Mouse (Mus musculus): ENCODE measurements around the gene Nvl. TPM values are rescaled to one million over a fixed set of nuclear protein-coding genes. Genes with fewer than 3 reads are reported as not detected.

Nvl gene
- polyA plus RNA-seq, 1 experiment from 2014 or later = 20.3 TPM

- Histone ChIP-seq H3K27ac (peak overlapping the region; percentile 92), H3K36me3 (ENCODE audit: insufficient read depth, low read length) (peaks cover 8% of the 10 kb centered on the region), H3K9me3 (replicated peaks; ENCODE audit: low read length) (no peaks in the 10 kb centered on the region), H3K4me1 (replicated peaks; ENCODE audit: insufficient read depth, low read length) (peaks cover 8% of the 10 kb centered on the region; the same call in 1 of the 2 replicates), H3K27me3 (ENCODE audit: insufficient read depth, low read length) (no peaks in the 10 kb centered on the region), H3K9ac (ENCODE audit: low read depth, low read length) (peak overlapping the region; percentile 70), H3K4me3 (replicated peaks; ENCODE audit: low read depth, low read length) (peak overlapping the region; percentile 68), H3K4me2 (ENCODE audit: low read length) (peak overlapping the region; percentile 86)
- under 1% methylated on average over 12 of the region's 12 CpGs for WGBS
- no peak for DNase-seq (ENCODE audit: low spot score)
- TF ChIP-seq CTCF (IDR thresholded peaks at IDR 0.05; ENCODE audit: low read depth) = no peak
- ATAC-seq (replicated peaks; ENCODE audit: low FRiP score, low read depth) = peak; percentile 40; the same call in 1 of the 2 replicates
Measured at GRCm38 (mm10) chr1:181143609-181143949, 425 bp downstream of the Nvl start.

- Histone ChIP-seq H3K27ac (no peak overlapping the region), H3K4me3 (replicated peaks; ENCODE audit: low read depth, low read length) (no peak overlapping the region), H3K4me1 (replicated peaks; ENCODE audit: insufficient read depth, low read length) (peaks cover 5% of the 10 kb centered on the region; the same call in 1 of the 2 replicates), H3K9ac (ENCODE audit: low read depth, low read length) (no peak overlapping the region), H3K9me3 (replicated peaks; ENCODE audit: low read length) (no peaks in the 10 kb centered on the region), H3K27me3 (ENCODE audit: insufficient read depth, low read length) (no peaks in the 10 kb centered on the region), H3K36me3 (ENCODE audit: insufficient read depth, low read length) (peaks cover 32% of the 10 kb centered on the region), H3K4me2 (ENCODE audit: low read length) (no peak overlapping the region)
- WGBS = 87% methylated on average over 7 of the region's 7 CpGs
- no peak for TF ChIP-seq CTCF (IDR thresholded peaks at IDR 0.05; ENCODE audit: low read depth)
- DNase-seq (ENCODE audit: low spot score) = no peak
- no peak for ATAC-seq (replicated peaks; ENCODE audit: low FRiP score, low read depth)
Measured at GRCm38 (mm10) chr1:181138730-181139129, 5.3 kb downstream of the Nvl start.

- no peaks in the 10 kb centered on the region for H3K27me3 ChIP-seq (ENCODE audit: insufficient read depth, low read length)
- H3K27ac ChIP-seq = no peak overlapping the region
- H3K9ac ChIP-seq (ENCODE audit: low read depth, low read length) = no peak overlapping the region
- DNase-seq (ENCODE audit: low spot score) = no peak
- ATAC-seq (replicated peaks; ENCODE audit: low FRiP score, low read depth) = no peak
- no peak overlapping the region for H3K4me2 ChIP-seq (ENCODE audit: low read length)
- no peaks in the 10 kb centered on the region for H3K9me3 ChIP-seq (replicated peaks; ENCODE audit: low read length)
- peaks cover 47% of the 10 kb centered on the region for H3K36me3 ChIP-seq (ENCODE audit: insufficient read depth, low read length)
- TF ChIP-seq CTCF (IDR thresholded peaks at IDR 0.05; ENCODE audit: low read depth) = no peak
- no peak overlapping the region for H3K4me3 ChIP-seq (replicated peaks; ENCODE audit: low read depth, low read length)
- H3K4me1 ChIP-seq (replicated peaks; ENCODE audit: insufficient read depth, low read length) = no peaks in the 10 kb centered on the region
- 91% methylated on average over 6 of the region's 6 CpGs for WGBS
Measured at GRCm38 (mm10) chr1:181131915-181132314, 12.1 kb downstream of the Nvl start.

- DNase-seq (ENCODE audit: low spot score) (no peak), ATAC-seq (replicated peaks; ENCODE audit: low FRiP score, low read depth) (no peak)
- H3K27me3 ChIP-seq (ENCODE audit: insufficient read depth, low read length) = no peaks in the 10 kb centered on the region
- no peak overlapping the region for H3K4me2 ChIP-seq (ENCODE audit: low read length)
- no peaks in the 10 kb centered on the region for H3K4me1 ChIP-seq (replicated peaks; ENCODE audit: insufficient read depth, low read length)
- H3K27ac ChIP-seq = no peak overlapping the region
- H3K4me3 ChIP-seq (replicated peaks; ENCODE audit: low read depth, low read length) = no peak overlapping the region
- peaks cover 42% of the 10 kb centered on the region for H3K36me3 ChIP-seq (ENCODE audit: insufficient read depth, low read length)
- H3K9ac ChIP-seq (ENCODE audit: low read depth, low read length) = no peak overlapping the region
- WGBS = 89% methylated on average over 9 of the region's 9 CpGs
- H3K9me3 ChIP-seq (replicated peaks; ENCODE audit: low read length) = no peaks in the 10 kb centered on the region
- no peak for TF ChIP-seq CTCF (IDR thresholded peaks at IDR 0.05; ENCODE audit: low read depth)
Measured at GRCm38 (mm10) chr1:181126766-181127165, 17.2 kb downstream of the Nvl start.

GRCm38 (mm10) chr1:181125916-181126315, 18.1 kb downstream of the Nvl start:
- 98% methylated on average over 3 of the region's 3 CpGs for WGBS
- Histone ChIP-seq H3K36me3 (ENCODE audit: insufficient read depth, low read length) (peaks cover 46% of the 10 kb centered on the region), H3K27ac (no peak overlapping the region)

GRCm38 (mm10) chr1:181124145-181124544, 19.9 kb downstream of the Nvl start:
- DNase-seq (ENCODE audit: low spot score) (no peak), ATAC-seq (replicated peaks; ENCODE audit: low FRiP score, low read depth) (no peak)
- no peak overlapping the region for H3K4me2 ChIP-seq (ENCODE audit: low read length)
- peaks cover 42% of the 10 kb centered on the region for H3K36me3 ChIP-seq (ENCODE audit: insufficient read depth, low read length)
- WGBS = 91% methylated on average over 2 of the region's 2 CpGs
- H3K9me3 ChIP-seq (replicated peaks; ENCODE audit: low read length) = no peaks in the 10 kb centered on the region
- no peak overlapping the region for H3K4me3 ChIP-seq (replicated peaks; ENCODE audit: low read depth, low read length)
- TF ChIP-seq CTCF (IDR thresholded peaks at IDR 0.05; ENCODE audit: low read depth) = no peak
- H3K9ac ChIP-seq (ENCODE audit: low read depth, low read length) = no peak overlapping the region
- no peaks in the 10 kb centered on the region for H3K4me1 ChIP-seq (replicated peaks; ENCODE audit: insufficient read depth, low read length)
- no peaks in the 10 kb centered on the region for H3K27me3 ChIP-seq (ENCODE audit: insufficient read depth, low read length)
- no peak overlapping the region for H3K27ac ChIP-seq

More at GRCm38 (mm10) chr1:181125916-181126315, 18.1 kb downstream of the Nvl start:
- TF ChIP-seq CTCF (IDR thresholded peaks at IDR 0.05; ENCODE audit: low read depth) = no peak
- Histone ChIP-seq H3K4me1 (replicated peaks; ENCODE audit: insufficient read depth, low read length) (no peaks in the 10 kb centered on the region), H3K9ac (ENCODE audit: low read depth, low read length) (no peak overlapping the region), H3K27me3 (ENCODE audit: insufficient read depth, low read length) (no peaks in the 10 kb centered on the region), H3K4me2 (ENCODE audit: low read length) (no peak overlapping the region), H3K9me3 (replicated peaks; ENCODE audit: low read length) (no peaks in the 10 kb centered on the region), H3K4me3 (replicated peaks; ENCODE audit: low read depth, low read length) (no peak overlapping the region)
- DNase-seq (ENCODE audit: low spot score) (no peak), ATAC-seq (replicated peaks; ENCODE audit: low FRiP score, low read depth) (no peak)

- 89% methylated on average over 4 of the region's 4 CpGs for WGBS
- DNase-seq (ENCODE audit: low spot score) (no peak), ATAC-seq (replicated peaks; ENCODE audit: low FRiP score, low read depth) (no peak)
Measured at GRCm38 (mm10) chr1:181117112-181117511, 26.9 kb downstream of the Nvl start.

More at GRCm38 (mm10) chr1:181117112-181117511, 26.9 kb downstream of the Nvl start:
- Histone ChIP-seq H3K27me3 (ENCODE audit: insufficient read depth, low read length) (no peaks in the 10 kb centered on the region), H3K4me3 (replicated peaks; ENCODE audit: low read depth, low read length) (no peak overlapping the region), H3K36me3 (ENCODE audit: insufficient read depth, low read length) (peaks cover 27% of the 10 kb centered on the region), H3K27ac (no peak overlapping the region), H3K9ac (ENCODE audit: low read depth, low read length) (no peak overlapping the region), H3K4me1 (replicated peaks; ENCODE audit: insufficient read depth, low read length) (no peaks in the 10 kb centered on the region), H3K9me3 (replicated peaks; ENCODE audit: low read length) (no peaks in the 10 kb centered on the region), H3K4me2 (ENCODE audit: low read length) (no peak overlapping the region)
- no peak for TF ChIP-seq CTCF (IDR thresholded peaks at IDR 0.05; ENCODE audit: low read depth)
